Mouse (Mus musculus) hindbrain, postnatal 0 days (tissue): ENCODE measurements around the gene Espnl. TPM values are rescaled to one million over a fixed set of nuclear protein-coding genes. Genes with fewer than 3 reads are reported as not detected.

Source experiments
- ATAC-seq: fragments of 200-750 bp; cut with Nextera tagmentation; 2 replicates; pipeline ENCODE4 v1.8.0; 2017; ENCODE audit warnings: mild to moderate bottlenecking, moderate TSS enrichment, moderate library complexity
- DNase-seq: peaks from one replicate; pipeline ENCODE4 v3.0.0-alpha.2; 2015; ENCODE audit warnings: low spot score
- H3K27ac ChIP-seq: fragments of 300-500 bp; sonication (generic); 2 replicates; pipeline ENCODE4 v1.5.1; 2014; ENCODE audit warnings: mild to moderate bottlenecking
- H3K27me3 ChIP-seq: fragments of 300-500 bp; sonication (generic); 2 replicates; pipeline ENCODE4 v1.6.1; 2014; ENCODE audit warnings: low read length, mixed read lengths; ENCODE audit not compliant: insufficient read depth
- H3K36me3 ChIP-seq: fragments of 300-500 bp; sonication (generic); 2 replicates; pipeline ENCODE4 v1.6.1; 2014; ENCODE audit warnings: low read length, mixed read lengths; ENCODE audit not compliant: insufficient read depth
- H3K4me1 ChIP-seq: fragments of 300-500 bp; sonication (generic); 2 replicates; pipeline ENCODE4 v1.6.1; 2014; ENCODE audit warnings: antibody characterized with exemption, low read length, mixed read lengths; ENCODE audit not compliant: insufficient read depth
- H3K4me2 ChIP-seq: fragments of 300-500 bp; sonication (generic); 2 replicates; pipeline ENCODE4 v1.6.1; 2014; ENCODE audit warnings: low read depth, mild to moderate bottlenecking, low read length, moderate library complexity, mixed read lengths
- H3K4me3 ChIP-seq: fragments of 300-500 bp; sonication (generic); 2 replicates; pipeline ENCODE4 v1.5.1; 2014; ENCODE audit warnings: low read length
- H3K9ac ChIP-seq: fragments of 300-500 bp; sonication (generic); replicated peaks from 2 replicates; pipeline ENCODE4 v1.6.1; 2014; ENCODE audit warnings: mild to moderate bottlenecking, low read length, moderate library complexity, mixed read lengths
- H3K9me3 ChIP-seq: fragments of 300-500 bp; sonication (generic); 2 replicates; pipeline ENCODE4 v1.6.1; 2016; ENCODE audit warnings: low read length, mixed read lengths
- CTCF ChIP-seq: IDR thresholded peaks from 2 replicates; pipeline ENCODE4 v1.5.1; 2016; ENCODE audit warnings: antibody characterized with exemption, control low read depth, low read depth
- WGBS: fragments of 180-500 bp; shearing (Covaris S2); extraction: QIAGEN DNeasy Blood & Tissue Kit; methylation state at CpG from one replicate; pipeline ENCODE4 v1.1.7; 2014; 5-methylcytosine and 5-hydroxymethylcytosine counted together
- polyA plus RNA-seq: library from polyadenylated mRNA; unstranded; fragments of >200 nt; fragmentation: Nextera tagmentation; extraction: Ambion mirVana; gene quantifications from 2 replicates; pipeline ENCODE4 v1.2.1, GENCODE M21; 2015
- total RNA-seq: library from RNA; depleted of rRNA; stranded (reverse); fragments of >200 nt; gene quantifications from 2 replicates; pipeline ENCODE4 v1.2.3, GENCODE M21; 2014

The Espnl gene
- total and polyA plus RNA-seq, 2 experiments from 2014 or later = 0.10 to 0.26 TPM

GRCm38 (mm10) chr1:91324646-91325045 is 2.8 kb downstream of the Espnl start:
- TF ChIP-seq CTCF = no peak
- DNase-seq (no peak), ATAC-seq (no peak)
- H3K4me3 ChIP-seq = no peak overlapping the region
- no peaks in the 10 kb centered on the region for H3K4me1 ChIP-seq
- H3K9ac ChIP-seq = no peak overlapping the region
- WGBS = 80% methylated on average over 2 of the region's 2 CpGs
- H3K9me3 ChIP-seq = no peaks in the 10 kb centered on the region
- no peak overlapping the region for H3K27ac ChIP-seq
- no peaks in the 10 kb centered on the region for H3K36me3 ChIP-seq
- no peaks in the 10 kb centered on the region for H3K27me3 ChIP-seq
- no peak overlapping the region for H3K4me2 ChIP-seq

GRCm38 (mm10) chr1:91325488-91326042 is 3.7 kb downstream of the Espnl start:
- H3K27ac ChIP-seq = no peak overlapping the region
- H3K4me1 ChIP-seq = no peaks in the 10 kb centered on the region
- H3K4me3 ChIP-seq = no peak overlapping the region
- H3K9ac ChIP-seq = no peak overlapping the region
- DNase-seq (no peak), ATAC-seq (no peak)
- no peak for TF ChIP-seq CTCF
- H3K9me3 ChIP-seq = no peaks in the 10 kb centered on the region
- no peak overlapping the region for H3K4me2 ChIP-seq
- WGBS = 86% methylated on average over 4 of the region's 4 CpGs
- H3K27me3 ChIP-seq = no peaks in the 10 kb centered on the region
- H3K36me3 ChIP-seq = no peaks in the 10 kb centered on the region

GRCm38 (mm10) chr1:91332102-91332501 is 10.2 kb downstream of the Espnl start:
- no peaks in the 10 kb centered on the region for H3K9me3 ChIP-seq
- TF ChIP-seq CTCF = no peak
- ATAC-seq = no peak
- H3K36me3 ChIP-seq = no peaks in the 10 kb centered on the region
- H3K4me1 ChIP-seq = no peaks in the 10 kb centered on the region
- WGBS = 45% methylated on average over 4 of the region's 4 CpGs
- no peaks in the 10 kb centered on the region for H3K27me3 ChIP-seq
- no peak overlapping the region for H3K4me3 ChIP-seq
- no peak overlapping the region for H3K27ac ChIP-seq
- DNase-seq = no peak
- H3K4me2 ChIP-seq = no peak overlapping the region
- H3K9ac ChIP-seq = no peak overlapping the region

- Histone ChIP-seq H3K9ac (no peak overlapping the region), H3K36me3 (no peaks in the 10 kb centered on the region), H3K4me1 (no peaks in the 10 kb centered on the region), H3K27me3 (no peaks in the 10 kb centered on the region), H3K27ac (no peak overlapping the region), H3K9me3 (no peaks in the 10 kb centered on the region), H3K4me3 (no peak overlapping the region), H3K4me2 (no peak overlapping the region)
- TF ChIP-seq CTCF = no peak
- no peak for ATAC-seq
- no peak for DNase-seq
These were observed 11.7 kb downstream of the Espnl start for GRCm38 (mm10) chr1:91333582-91333981.

- no peaks in the 10 kb centered on the region for H3K36me3 ChIP-seq
- H3K9me3 ChIP-seq = no peaks in the 10 kb centered on the region
- no peak overlapping the region for H3K9ac ChIP-seq
- no peak for ATAC-seq
- H3K4me3 ChIP-seq = no peak overlapping the region
- TF ChIP-seq CTCF = no peak
- H3K4me1 ChIP-seq = no peaks in the 10 kb centered on the region
- no peak for DNase-seq
- 90% methylated on average over 7 of the region's 7 CpGs for WGBS
- no peak overlapping the region for H3K4me2 ChIP-seq
- no peaks in the 10 kb centered on the region for H3K27me3 ChIP-seq
- no peak overlapping the region for H3K27ac ChIP-seq
These were observed 15.5 kb downstream of the Espnl start for GRCm38 (mm10) chr1:91337355-91337754.

- no peak overlapping the region for H3K4me3 ChIP-seq
- H3K27me3 ChIP-seq = peaks cover 19% of the 10 kb centered on the region
- no peak for TF ChIP-seq CTCF
- no peak overlapping the region for H3K9ac ChIP-seq
- no peaks in the 10 kb centered on the region for H3K9me3 ChIP-seq
- no peak overlapping the region for H3K4me2 ChIP-seq
- H3K27ac ChIP-seq = no peak overlapping the region
- DNase-seq = peak; percentile 35
- H3K4me1 ChIP-seq = peaks cover 13% of the 10 kb centered on the region; the same call in 1 of the 2 replicates
- no peaks in the 10 kb centered on the region for H3K36me3 ChIP-seq
- ATAC-seq = 0 out of 2 replicates have a peak, but pooled peaks have one; percentile 13
- 75% methylated on average over 3 of the region's 3 CpGs for WGBS
These were observed 22.1 kb downstream of the Espnl start for GRCm38 (mm10) chr1:91344001-91344400.

GRCm38 (mm10) chr1:91344921-91345685 is 23.2 kb downstream of the Espnl start:
- ATAC-seq = peak; percentile 43; the same call in 1 of the 2 replicates
- Histone ChIP-seq H3K4me2 (peak overlapping the region; percentile 64), H3K9me3 (no peaks in the 10 kb centered on the region), H3K36me3 (no peaks in the 10 kb centered on the region), H3K9ac (no peak overlapping the region; the same call in 1 of the 2 replicates), H3K27ac (no peak overlapping the region), H3K4me1 (peaks cover 13% of the 10 kb centered on the region; the same call in 1 of the 2 replicates), H3K27me3 (peaks cover 19% of the 10 kb centered on the region), H3K4me3 (peak overlapping the region; percentile 34)
- DNase-seq = peak; percentile 69
- TF ChIP-seq CTCF = peak; percentile 48
- WGBS = 4% methylated on average over 62 of the region's 68 CpGs
